Mouse (Mus musculus): ENCODE measurements at regions not wholly inside any gene's neighbourhood (a gene's known extent, or its start where the extent isn't known, plus 50 kb on each side); places are given as distances from the start of the nearest gene placed in this dataset.

GRCm38 (mm10) chr17:54065187-54065795 lies 74.8 kb upstream of the Sult1c1 start:
- DNase-seq (ENCODE audit: low spot score), result peak; percentile 80

- DNase-seq (ENCODE audit: low spot score), result peak; percentile 33
Measured at GRCm38 (mm10) chr17:54061280-54061679, 70.8 kb upstream of the Sult1c1 start.

Data from MN1 (cell line).